Mouse (Mus musculus) testis, adult 2 months (tissue): ENCODE data around the gene Trim31. TPM values are rescaled to one million over a fixed set of nuclear protein-coding genes. Genes with fewer than 3 reads are reported as not detected.
"Not testable (repeated sequence)": the region's sequence is repeated elsewhere in the genome, so short reads cannot be mapped to it uniquely, and the experiment has no call there.

Experiments
- H3K27ac ChIP-seq: fragments of 200-500 bp; 2 replicates; pipeline ENCODE4 v1.5.1; 2012; ENCODE audit warnings: low read depth, low read length; ENCODE audit not compliant: control insufficient read depth, insufficient read depth
- H3K27me3 ChIP-seq: fragments of 200-500 bp; 2 replicates; pipeline ENCODE4 v1.6.1; 2012; ENCODE audit warnings: mild to moderate bottlenecking, low read length, moderate library complexity; ENCODE audit not compliant: control insufficient read depth, insufficient read depth
- H3K36me3 ChIP-seq: fragments of 200-500 bp; 2 replicates; pipeline ENCODE4 v1.6.1; 2012; ENCODE audit warnings: mild to moderate bottlenecking, low read length; ENCODE audit not compliant: control insufficient read depth, insufficient read depth
- H3K4me1 ChIP-seq: fragments of 200-500 bp; 2 replicates; pipeline ENCODE4 v1.6.1; 2012; ENCODE audit warnings: low read length; ENCODE audit not compliant: control insufficient read depth, insufficient read depth
- H3K4me3 ChIP-seq: fragments of 200-500 bp; 2 replicates; pipeline ENCODE4 v1.5.1; 2012; ENCODE audit warnings: low read depth, mild to moderate bottlenecking, low read length, moderate library complexity, mixed read lengths; ENCODE audit not compliant: control insufficient read depth
- CTCF ChIP-seq: fragments of 200-500 bp; IDR thresholded peaks from 2 replicates; pipeline ENCODE4 v1.5.1; 2012; ENCODE audit warnings: low read depth, mild to moderate bottlenecking, inconsistent platforms, low read length, moderate library complexity; ENCODE audit not compliant: control insufficient read depth, insufficient read depth, insufficient replicate concordance
- POLR2A ChIP-seq: fragments of 200-500 bp; IDR thresholded peaks from 2 replicates; pipeline ENCODE4 v1.6.1; 2012; ENCODE audit warnings: low read depth, mild to moderate bottlenecking, inconsistent platforms, low read length, moderate library complexity; ENCODE audit not compliant: control insufficient read depth
- polyA plus RNA-seq: library from polyadenylated mRNA; depleted of rRNA; stranded (reverse); fragments of >200 nt; gene quantifications from 2 replicates; pipeline ENCODE4 v1.2.3, GENCODE M21; 2012

The Trim31 gene
- polyA plus RNA-seq, 1 experiment = not detected

DNA sequence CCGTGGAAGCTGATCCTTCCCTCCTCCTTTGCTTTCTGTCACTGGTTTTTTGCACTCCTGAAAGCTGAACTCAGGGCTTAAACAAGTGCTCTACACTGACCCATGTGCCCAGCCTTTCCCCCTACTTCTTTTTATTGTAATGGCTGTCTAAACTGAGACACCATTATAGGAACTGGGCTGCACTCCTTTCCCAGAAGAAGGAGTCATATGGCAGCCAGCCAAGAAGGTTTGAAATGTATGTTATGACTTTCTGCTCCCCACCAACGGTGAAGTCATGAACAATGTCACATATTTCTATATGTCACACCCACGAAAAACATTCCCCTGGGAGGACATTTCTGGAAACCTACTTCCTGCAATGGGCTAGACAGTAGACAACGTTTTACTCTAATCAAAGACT, 23.3 kb upstream of the Trim31 start:
- Histone ChIP-seq H3K36me3 (no peaks in the 10 kb centered on the region), H3K27ac (no peak overlapping the region), H3K4me3 (no peak overlapping the region), H3K27me3 (no peaks in the 10 kb centered on the region), H3K4me1 (peaks cover 5% of the 10 kb centered on the region)
- no peak for TF ChIP-seq CTCF

DNA sequence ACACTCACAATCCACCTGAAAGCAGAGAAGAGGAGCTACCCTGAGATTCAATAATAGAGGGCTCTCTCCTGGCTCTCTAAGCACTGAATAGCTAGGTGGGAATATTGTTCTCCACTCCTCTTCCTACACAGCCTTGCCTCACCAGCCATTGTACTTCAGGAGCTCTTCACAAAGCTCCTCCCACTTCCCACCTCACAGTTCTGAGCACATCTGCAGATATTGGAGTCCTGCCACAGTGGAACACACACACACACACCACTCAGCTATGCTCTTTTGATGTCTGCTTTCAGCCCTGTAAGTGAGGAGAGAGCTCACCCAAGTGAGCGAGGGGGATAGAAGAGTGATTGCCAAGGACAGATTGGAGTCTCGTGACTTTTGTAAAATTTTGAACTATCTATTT, 14.6 kb upstream of the Trim31 start:
- H3K4me1 ChIP-seq = no peaks in the 10 kb centered on the region
- no peaks in the 10 kb centered on the region for H3K27me3 ChIP-seq
- H3K36me3 ChIP-seq = no peaks in the 10 kb centered on the region
- TF ChIP-seq POLR2A (no peak), CTCF (no peak)
- H3K4me3 ChIP-seq = no peak overlapping the region
- no peak overlapping the region for H3K27ac ChIP-seq

DNA sequence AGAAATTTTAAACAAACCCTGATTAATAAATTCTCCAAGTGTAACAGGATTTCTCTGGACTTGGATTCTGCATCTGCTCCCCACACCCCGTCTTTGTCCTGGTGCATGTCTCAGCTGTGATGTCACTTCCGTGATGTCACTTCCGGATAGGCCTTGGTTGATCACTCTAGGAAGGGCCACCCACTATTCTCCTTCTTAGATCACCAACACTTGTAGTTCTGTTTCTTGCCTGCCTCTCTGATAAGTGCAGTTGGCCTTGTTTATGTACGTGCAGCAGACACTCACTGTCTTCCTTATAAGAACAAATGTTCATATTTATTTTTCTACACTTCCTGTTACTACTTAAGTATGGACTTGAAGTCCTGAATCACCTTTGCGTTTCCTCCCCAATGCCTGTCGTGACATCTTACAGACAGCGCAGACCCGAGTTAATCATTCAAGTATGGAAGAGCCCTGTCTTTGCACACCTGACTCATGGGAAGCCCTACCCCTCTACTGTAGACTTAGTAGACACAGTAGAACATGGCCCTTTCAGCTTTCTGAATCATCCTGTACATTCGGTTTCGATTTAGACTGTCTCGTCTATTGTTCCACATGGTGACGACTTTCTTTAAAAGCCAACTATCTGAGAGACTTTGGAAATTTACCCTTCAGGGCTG, 12.7 kb upstream of the Trim31 start:
- Histone ChIP-seq H3K36me3 (no peaks in the 10 kb centered on the region), H3K4me1 (no peaks in the 10 kb centered on the region), H3K4me3 (no peak overlapping the region), H3K27ac (no peak overlapping the region), H3K27me3 (no peaks in the 10 kb centered on the region)
- TF ChIP-seq CTCF (no peak), POLR2A (no peak)

DNA sequence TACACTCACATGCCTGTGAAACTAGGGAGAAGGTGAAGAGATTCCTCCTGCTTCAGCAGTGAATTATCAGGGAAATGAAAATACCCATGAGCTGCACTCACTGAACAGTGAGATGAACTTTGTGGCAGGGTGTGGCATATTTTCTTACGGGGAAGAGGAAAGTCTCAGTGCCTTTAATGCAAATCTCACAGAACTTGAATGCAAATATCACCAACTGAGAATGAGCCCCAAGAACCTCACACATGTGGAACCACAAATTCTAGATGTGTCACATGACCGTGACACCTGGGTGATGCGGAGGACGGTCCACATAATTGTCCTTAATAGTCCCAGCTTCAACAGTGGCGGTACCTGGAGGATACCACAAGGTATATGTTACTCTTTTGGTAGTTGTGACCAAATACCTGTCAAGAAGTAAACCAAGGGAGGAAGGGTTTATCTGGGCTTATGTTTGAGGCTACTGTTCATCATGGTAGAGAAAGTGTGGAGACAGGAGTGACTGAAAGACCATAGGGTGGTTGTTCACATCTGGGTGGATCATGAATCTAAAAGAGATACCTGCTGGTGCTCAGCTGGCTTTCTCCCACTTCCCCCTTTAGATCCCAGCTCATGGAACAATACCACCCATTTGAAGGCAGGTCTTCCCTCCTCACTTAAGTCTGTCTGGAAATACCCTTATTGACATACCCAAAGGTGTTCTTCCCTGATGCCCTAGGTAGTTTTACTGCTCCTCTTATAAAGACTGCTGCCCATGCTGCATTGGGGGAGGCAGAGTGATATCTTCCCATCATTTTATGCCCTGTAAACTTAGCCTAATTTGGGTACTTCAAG, 7.6 kb upstream of the Trim31 start, which contains the start of gene Trim40:
TSS of gene Trim40 (minus strand) at position 51 of the 831 bp plus-strand sequence.
- no peak within 1 kb of the TSS for H3K4me3 ChIP-seq
- no peaks in the 10 kb centered on the region for H3K27me3 ChIP-seq
- no peaks in the 10 kb centered on the region for H3K36me3 ChIP-seq
- H3K27ac ChIP-seq = no peak within 1 kb of the TSS
- no peaks in the 10 kb centered on the region for H3K4me1 ChIP-seq
- TF ChIP-seq CTCF = no peak
- no peak for TF ChIP-seq POLR2A

DNA sequence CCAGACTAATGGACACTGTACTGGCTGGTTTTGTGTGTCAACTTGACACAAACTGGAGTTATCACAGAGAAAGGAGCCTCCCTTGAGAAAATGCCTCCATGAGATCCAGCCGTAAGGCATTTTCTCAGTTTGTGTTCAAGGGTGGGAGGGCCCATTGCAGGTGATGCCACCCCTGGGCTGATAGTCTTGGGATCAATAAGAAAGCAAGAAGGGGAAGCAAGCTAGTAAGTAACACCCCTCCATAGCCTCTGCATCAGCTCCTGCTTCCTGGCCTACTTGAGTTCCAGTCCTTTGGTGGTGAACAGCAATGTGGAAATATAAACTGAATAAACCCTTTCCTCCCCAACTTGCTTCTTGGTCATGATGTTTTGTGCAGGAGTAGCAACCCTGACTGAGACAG, 6.4 kb upstream of the Trim31 start:
- not testable (repeated sequence) for H3K36me3 ChIP-seq, H3K27ac ChIP-seq, H3K27me3 ChIP-seq, H3K4me3 ChIP-seq, H3K4me1 ChIP-seq

DNA sequence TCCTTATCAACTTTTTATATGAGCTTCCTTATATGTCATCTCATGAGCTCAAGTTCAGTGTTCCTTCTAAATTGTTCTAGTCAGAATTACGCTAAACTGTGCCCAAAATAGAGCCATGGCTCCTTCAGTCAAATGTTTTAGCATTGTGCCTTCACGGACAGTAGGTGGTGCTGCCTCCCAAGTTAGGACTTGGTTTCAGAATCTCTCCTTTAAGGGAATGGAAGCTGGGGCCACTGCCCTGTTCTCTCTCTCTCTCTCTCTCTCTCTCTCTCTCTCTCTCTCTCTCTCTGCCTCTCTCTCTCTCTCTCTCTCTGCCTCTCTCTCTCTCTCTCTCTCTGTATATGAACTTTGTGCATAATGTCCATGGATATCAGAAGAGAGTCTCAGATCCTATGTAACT, 5.6 kb upstream of the Trim31 start:
- Histone ChIP-seq H3K4me1 (no peaks in the 10 kb centered on the region), H3K36me3 (no peaks in the 10 kb centered on the region), H3K27ac (no peak overlapping the region), H3K27me3 (no peaks in the 10 kb centered on the region), H3K4me3 (no peak overlapping the region)
- TF ChIP-seq POLR2A = no peak
- no peak for TF ChIP-seq CTCF

DNA sequence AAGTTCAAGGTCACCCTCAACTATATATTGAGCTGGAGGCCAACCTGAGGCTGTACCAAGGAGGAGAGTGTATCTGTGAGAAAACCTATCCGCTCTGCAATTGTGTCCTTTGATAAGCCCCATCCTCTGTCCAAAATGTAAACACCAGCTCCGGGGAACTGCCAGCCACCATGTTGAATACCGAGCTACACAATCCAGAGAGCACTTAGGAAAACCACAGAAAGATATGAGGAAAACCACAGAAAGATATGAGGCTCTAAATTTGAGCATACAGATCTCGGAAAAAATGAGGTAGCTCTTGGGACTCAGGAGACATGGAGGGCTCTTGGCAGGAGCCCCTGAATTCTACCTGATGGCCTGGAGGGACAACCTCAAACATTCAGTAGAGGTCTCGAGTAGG, 4.5 kb upstream of the Trim31 start:
- Histone ChIP-seq H3K36me3 (no peaks in the 10 kb centered on the region), H3K27ac (no peak overlapping the region), H3K4me3 (no peak overlapping the region), H3K27me3 (no peaks in the 10 kb centered on the region), H3K4me1 (no peaks in the 10 kb centered on the region)
- TF ChIP-seq POLR2A = no peak
- no peak for TF ChIP-seq CTCF
